Mouse (Mus musculus) adrenal gland, adult (tissue): ENCODE measurements at regions not wholly inside any gene's neighbourhood (a gene's known extent, or its start where the extent isn't known, plus 50 kb on each side); places are given as distances from the start of the nearest gene placed in this dataset.

ENCODE experiments used
- DNase-seq, 2 experiments: peaks; one replicate each; pipeline ENCODE4 v3.0.0; 2022 to 2023; ENCODE audit warnings: low spot score in 1 of 2; ENCODE audit not compliant: inconsistent age in 2 of 2

DNA sequence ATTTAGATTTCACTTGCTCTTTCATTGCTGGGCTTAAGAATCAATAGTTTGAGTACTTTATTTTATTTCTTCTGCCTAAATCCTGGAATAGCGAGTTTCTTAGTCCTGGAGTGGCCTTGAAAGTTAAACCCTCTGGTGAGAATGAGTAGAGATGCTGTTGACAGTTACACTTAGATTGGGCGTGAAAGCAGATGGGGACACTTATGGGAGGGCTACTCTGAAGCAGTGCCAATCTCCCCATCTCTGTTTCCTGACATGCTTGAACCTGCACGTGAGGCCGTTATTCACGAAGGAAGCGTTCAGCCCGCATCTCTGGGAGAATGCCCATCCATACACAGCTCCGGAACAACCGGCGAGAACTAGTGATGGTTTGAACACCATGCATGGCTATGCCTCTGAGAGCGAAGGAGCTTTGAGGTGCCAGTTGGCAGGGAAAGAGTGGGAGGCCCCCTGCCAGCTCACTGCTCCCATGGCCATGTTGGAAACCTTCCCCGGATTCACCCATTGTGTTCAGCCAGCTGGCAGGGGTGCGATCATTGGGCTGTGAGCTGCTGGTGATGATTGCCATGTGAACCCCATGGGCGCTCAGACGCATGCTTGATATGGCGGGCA, 792.2 kb upstream of the Got2 start:
- DNase-seq: no peak

DNA sequence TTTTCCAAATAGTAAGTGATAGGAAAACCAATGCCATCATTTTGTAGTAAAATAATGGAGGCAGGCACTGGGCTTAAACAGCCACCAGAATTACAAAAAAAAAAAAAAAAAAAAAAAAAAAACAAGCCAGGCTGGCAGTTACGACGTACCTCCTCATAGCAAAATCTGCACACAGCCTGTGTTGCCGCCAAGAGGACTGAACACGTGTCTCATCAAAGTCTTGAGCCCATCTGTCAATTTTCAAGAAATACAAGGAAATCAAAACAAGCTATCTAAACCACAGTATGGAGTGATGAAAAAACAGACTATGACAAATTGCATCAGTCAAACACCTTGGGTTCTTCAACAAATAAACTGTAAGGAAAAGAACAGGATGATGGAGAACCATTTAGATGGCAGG, 791.2 kb upstream of the Got2 start:
- no peak for DNase-seq

DNA sequence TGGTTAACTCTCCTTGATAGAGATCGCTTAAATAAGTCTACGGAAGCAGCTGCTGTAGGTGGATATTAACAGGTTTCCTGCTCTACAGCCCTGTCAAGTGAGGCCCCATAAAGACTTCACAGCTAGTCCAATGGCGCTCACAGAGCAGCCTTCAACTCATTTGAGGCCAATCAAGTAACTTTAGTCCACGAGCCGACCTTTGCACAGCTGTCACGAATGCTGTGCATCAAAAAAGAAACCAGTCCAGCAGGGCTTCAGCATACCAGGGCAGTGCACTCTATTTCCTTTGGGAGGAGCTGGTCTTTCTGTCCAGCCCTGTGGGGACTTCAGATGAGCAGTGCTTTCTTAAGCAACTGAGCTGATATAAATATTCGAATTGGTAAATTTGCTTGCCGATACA, 786.4 kb upstream of the Got2 start:
- DNase-seq: no peak

DNA sequence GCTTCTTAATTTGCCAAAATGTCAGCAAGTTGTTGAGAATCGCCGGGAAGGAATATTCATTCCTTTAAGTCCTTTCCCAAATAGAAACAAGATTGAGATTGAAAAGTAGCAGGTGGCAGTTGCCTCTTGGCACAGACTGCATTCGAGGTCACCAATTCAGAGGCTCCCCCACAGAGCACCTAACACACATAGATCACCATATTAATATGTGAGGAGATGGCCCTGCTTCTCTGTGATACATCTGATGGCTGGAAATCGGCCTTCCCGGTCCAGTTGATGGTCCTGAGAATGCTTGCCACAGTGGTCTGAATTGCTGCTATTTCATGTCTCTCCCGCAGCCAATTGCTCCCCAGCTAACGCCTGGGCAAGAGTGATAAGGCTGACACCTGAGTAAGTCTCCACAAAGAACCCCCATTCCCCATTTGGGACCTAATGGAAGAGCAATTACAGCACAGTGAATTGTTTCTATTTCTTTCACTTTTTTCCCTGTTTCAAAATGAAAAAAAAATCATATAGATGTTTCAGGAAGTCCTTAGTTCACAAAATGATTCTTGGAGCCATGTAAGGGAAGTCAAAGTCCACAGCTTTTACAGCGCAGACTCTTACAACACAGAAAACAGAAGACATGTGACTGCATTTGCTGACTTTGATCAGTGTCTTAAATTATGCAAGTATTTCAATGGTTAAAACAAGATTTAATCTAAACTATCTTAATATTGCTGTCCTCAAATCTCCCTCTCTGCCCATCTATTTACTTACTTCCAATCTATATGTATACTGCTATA, 768.3 kb upstream of the Got2 start:
- no peak for DNase-seq

DNA sequence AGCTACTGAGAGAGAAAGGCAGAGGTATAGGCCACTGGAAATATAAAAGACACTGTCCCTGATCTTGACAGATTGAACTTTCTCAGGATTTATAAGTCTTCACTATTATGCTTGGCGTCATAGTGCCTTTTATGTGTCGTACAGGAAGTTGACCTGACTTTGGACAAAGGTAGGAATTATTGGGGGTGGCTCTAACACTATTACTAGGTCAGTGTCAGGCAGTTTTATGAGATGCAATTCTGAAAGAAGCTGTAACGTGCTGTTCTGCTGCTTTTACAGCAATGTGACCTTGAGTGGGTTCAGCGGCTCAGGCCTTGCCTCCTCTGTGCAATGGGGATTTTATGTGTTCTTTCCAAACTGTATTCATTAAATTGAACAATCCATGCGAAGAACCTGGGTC, 759.4 kb upstream of the Got2 start:
- DNase-seq: peak; percentile 29 to 74
